In genomic region chr5:151408124-151408900, GRCm38 (mm10) we compare ENCODE assay signal across 23 mouse cellular contexts. TPM values are rescaled to one million over a fixed set of nuclear protein-coding genes. Genes with fewer than 3 reads are reported as not detected.
A peak's percentile ranks its signal among the peaks of the same experiment; 100 is the strongest.
DNase-seq lines count a peak whose midpoint lies in the region; ATAC-seq and TF ChIP-seq lines count a peak whose summit lies in the region.
"Had no signal": no experiment of that assay in that cellular context is flagged by ENCODE, and none has a peak within 500 bp of the region (broad histone marks: within the 10 kb centered on the region; RNA-seq: fewer than 3 reads in every experiment).

No protein-coding gene starts in this region.

- H3K36me3 ChIP-seq in kidney, embryonic 16.5 days (ENCODE audit: insufficient read depth, low read length), result no peaks in the 10 kb centered on the region
- no peaks in the 10 kb centered on the region for H3K36me3 ChIP-seq in kidney, adult 2 months (ENCODE audit: control insufficient read depth, insufficient read depth, low read length)
- no peaks in the 10 kb centered on the region for H3K36me3 ChIP-seq in midbrain, embryonic 13.5 days
- H3K36me3 ChIP-seq in midbrain, embryonic 15.5 days (replicated peaks), result no peaks in the 10 kb centered on the region
- H3K36me3 ChIP-seq in stomach, embryonic 16.5 days (ENCODE audit: control insufficient read depth, insufficient read depth, low read length), result no peaks in the 10 kb centered on the region
- H3K36me3 ChIP-seq in thymus, adult 2 months (ENCODE audit: control insufficient read depth, insufficient read depth, low read length), result no peaks in the 10 kb centered on the region
- H3K36me3 ChIP-seq: embryonic facial prominence, embryonic 13.5 days; heart, embryonic 13.5 days; hindbrain, embryonic 15.5 days had no signal

- no peak for DNase-seq in kidney, adult 2 months
- DNase-seq in R1 (ENCODE audit: low read depth, low spot score), result peak; percentile 72
- DNase-seq in thymus, adult 2 months, result no peak
- DNase-seq: adrenal gland, postnatal 25 days; B cell, adult 2 months; cerebellum, adult 11 months; cerebellum, postnatal 10 days; gastrocnemius, postnatal 14 days; heart, adult 18-20 months; kidney, adult 18-20 months; lung, adult 18-20 months; lung, postnatal 14 days had no signal

- peaks cover 12% of the 10 kb centered on the region for H3K4me1 ChIP-seq in kidney, embryonic 16.5 days (ENCODE audit: insufficient read depth, low read length)
- H3K4me1 ChIP-seq in kidney, adult 2 months (ENCODE audit: control insufficient read depth, insufficient read depth, low read length), result no peaks in the 10 kb centered on the region
- H3K4me1 ChIP-seq in midbrain, embryonic 13.5 days (replicated peaks), result peaks cover 33% of the 10 kb centered on the region
- H3K4me1 ChIP-seq in midbrain, embryonic 15.5 days, result peaks cover 24% of the 10 kb centered on the region
- peaks cover 14% of the 10 kb centered on the region; the same call in 1 of the 2 replicates for H3K4me1 ChIP-seq in stomach, embryonic 16.5 days (ENCODE audit: control insufficient read depth, insufficient read depth, low read length)
- H3K4me1 ChIP-seq in thymus, adult 2 months (replicated peaks; ENCODE audit: control insufficient read depth, insufficient read depth, low read length), result no peaks in the 10 kb centered on the region

- H3K4me2 ChIP-seq in kidney, embryonic 16.5 days (replicated peaks; ENCODE audit: low read depth, low read length), result no peak overlapping the region
- no peak overlapping the region for H3K4me2 ChIP-seq in midbrain, embryonic 13.5 days (replicated peaks)
- no peak overlapping the region for H3K4me2 ChIP-seq in midbrain, embryonic 15.5 days
- H3K4me2 ChIP-seq in stomach, embryonic 16.5 days (ENCODE audit: low read depth, low read length), result no peak overlapping the region
- H3K4me2 ChIP-seq: embryonic facial prominence, embryonic 13.5 days; heart, embryonic 13.5 days; hindbrain, embryonic 15.5 days had no signal

- 45% methylated on average over 7 of the region's 7 CpGs for WGBS in kidney, embryonic 16.5 days
- WGBS in kidney, adult 2 months, result 35% methylated on average over 7 of the region's 7 CpGs
- WGBS in midbrain, embryonic 13.5 days, result 15% methylated on average over 7 of the region's 7 CpGs
- 17% methylated on average over 7 of the region's 7 CpGs for WGBS in midbrain, embryonic 15.5 days
- WGBS in stomach, embryonic 16.5 days, result 49% methylated on average over 7 of the region's 7 CpGs
- WGBS in thymus, adult 2 months, result 88% methylated on average over 7 of the region's 7 CpGs

- no peaks in the 10 kb centered on the region for H3K9me3 ChIP-seq in kidney, embryonic 16.5 days (ENCODE audit: low read length)
- no peaks in the 10 kb centered on the region for H3K9me3 ChIP-seq in midbrain, embryonic 13.5 days
- H3K9me3 ChIP-seq in midbrain, embryonic 15.5 days, result no peaks in the 10 kb centered on the region
- H3K9me3 ChIP-seq in stomach, embryonic 16.5 days (replicated peaks; ENCODE audit: control insufficient read depth, low read length), result no peaks in the 10 kb centered on the region
- H3K9me3 ChIP-seq: embryonic facial prominence, embryonic 13.5 days; heart, embryonic 13.5 days; hindbrain, embryonic 15.5 days had no signal

- H3K27ac ChIP-seq in kidney, embryonic 16.5 days (ENCODE audit: low read length), result peak overlapping the region; percentile 76
- no peak overlapping the region for H3K27ac ChIP-seq in kidney, adult 2 months (ENCODE audit: insufficient read depth, low read depth, low read length)
- H3K27ac ChIP-seq in midbrain, embryonic 13.5 days, result peak overlapping the region; percentile 37; the same call in 1 of the 2 replicates
- H3K27ac ChIP-seq in midbrain, embryonic 15.5 days, result no peak overlapping the region
- H3K27ac ChIP-seq in stomach, embryonic 16.5 days (ENCODE audit: low read length), result peak overlapping the region; percentile 60; the same call in 1 of the 2 replicates
- H3K27ac ChIP-seq in thymus, adult 2 months (ENCODE audit: control insufficient read depth, insufficient read depth, low read length), result no peak overlapping the region
- H3K27ac ChIP-seq: embryonic facial prominence, embryonic 13.5 days; heart, embryonic 13.5 days; hindbrain, embryonic 15.5 days had no signal

- no peak for TF ChIP-seq POLR2A in kidney, adult 2 months (IDR thresholded peaks at IDR 0.05; ENCODE audit: low read depth, low read length)
- no peak for TF ChIP-seq POLR2A in thymus, adult 2 months (IDR thresholded peaks at IDR 0.05; ENCODE audit: control insufficient read depth, extremely low read depth, insufficient read depth, low read length, poor library complexity)

- H3K27me3 ChIP-seq in kidney, embryonic 16.5 days (ENCODE audit: insufficient read depth, low read length), result no peaks in the 10 kb centered on the region
- H3K27me3 ChIP-seq in kidney, adult 2 months (replicated peaks; ENCODE audit: control insufficient read depth, insufficient read depth, low read length), result no peaks in the 10 kb centered on the region
- no peaks in the 10 kb centered on the region for H3K27me3 ChIP-seq in midbrain, embryonic 13.5 days
- H3K27me3 ChIP-seq in midbrain, embryonic 15.5 days (replicated peaks), result no peaks in the 10 kb centered on the region
- no peaks in the 10 kb centered on the region for H3K27me3 ChIP-seq in stomach, embryonic 16.5 days (ENCODE audit: control insufficient read depth, insufficient read depth, low read length)
- no peaks in the 10 kb centered on the region for H3K27me3 ChIP-seq in thymus, adult 2 months (ENCODE audit: control insufficient read depth, insufficient read depth, low read length)
- H3K27me3 ChIP-seq: embryonic facial prominence, embryonic 13.5 days; heart, embryonic 13.5 days; hindbrain, embryonic 15.5 days had no signal

- no peak for TF ChIP-seq CTCF in kidney, adult 2 months (conservative IDR thresholded peaks at IDR 0.05; ENCODE audit: insufficient read depth, insufficient read length, low read depth, low read length)
- no peak for TF ChIP-seq CTCF in thymus, adult 2 months (IDR thresholded peaks at IDR 0.05; ENCODE audit: borderline replicate concordance, control insufficient read depth, extremely low read depth, insufficient read depth, low read length, poor library complexity)

- ATAC-seq in kidney, embryonic 16.5 days (ENCODE audit: low FRiP score, low TSS enrichment), result peak; percentile 67; the same call in 1 of the 2 replicates
- ATAC-seq in midbrain, embryonic 13.5 days, result peak; percentile 38; the same call in 1 of the 2 replicates
- no peak for ATAC-seq in midbrain, embryonic 15.5 days (replicated peaks)
- ATAC-seq in stomach, embryonic 16.5 days (ENCODE audit: insufficient read depth, low FRiP score), result no peak
- ATAC-seq: activated CD4-positive, CD25-positive, alpha-beta regulatory T cell, adult 4 months had no signal

- H3K4me3 ChIP-seq in kidney, embryonic 16.5 days (ENCODE audit: low read length), result no peak overlapping the region
- H3K4me3 ChIP-seq in kidney, adult 2 months (ENCODE audit: insufficient read depth, low read depth, low read length), result no peak overlapping the region
- H3K4me3 ChIP-seq in midbrain, embryonic 13.5 days (replicated peaks), result no peak overlapping the region
- no peak overlapping the region for H3K4me3 ChIP-seq in midbrain, embryonic 15.5 days
- H3K4me3 ChIP-seq in stomach, embryonic 16.5 days (replicated peaks; ENCODE audit: low read length), result no peak overlapping the region
- no peak overlapping the region for H3K4me3 ChIP-seq in thymus, adult 2 months (ENCODE audit: control insufficient read depth, insufficient read depth, low read length)
- H3K4me3 ChIP-seq: embryonic facial prominence, embryonic 13.5 days; heart, embryonic 13.5 days; hindbrain, embryonic 15.5 days; myocyte had no signal

- H3K9ac ChIP-seq in kidney, embryonic 16.5 days (replicated peaks; ENCODE audit: low read length), result no peak overlapping the region
- no peak overlapping the region for H3K9ac ChIP-seq in midbrain, embryonic 13.5 days (replicated peaks)
- H3K9ac ChIP-seq in midbrain, embryonic 15.5 days, result no peak overlapping the region
- no peak overlapping the region for H3K9ac ChIP-seq in stomach, embryonic 16.5 days (ENCODE audit: low read length)
- H3K9ac ChIP-seq: embryonic facial prominence, embryonic 13.5 days; heart, embryonic 13.5 days; hindbrain, embryonic 15.5 days had no signal

RNA-seq across cellular contexts. Expression of gene Gm42906, which starts 19.7 kb away (rescaled TPM):
- not detected in 2 replicates for polyA plus RNA-seq in kidney, embryonic 16.5 days (2015; fragmentation: Nextera tagmentation; extraction: Ambion mirVana)
- polyA plus RNA-seq in kidney, adult 2 months (2012; rRNA removed), result not detected in 2 replicates
- polyA plus RNA-seq in midbrain, embryonic 13.5 days (2015; fragmentation: Nextera tagmentation; extraction: Ambion mirVana), result not detected in 2 replicates
- not detected in 2 replicates for polyA plus RNA-seq in midbrain, embryonic 15.5 days (2015; fragmentation: Nextera tagmentation; extraction: Ambion mirVana)
- not detected in 2 replicates for polyA plus RNA-seq in stomach, embryonic 16.5 days (2015; fragmentation: Nextera tagmentation; extraction: Ambion mirVana)
- not detected in 2 replicates for polyA plus RNA-seq in thymus, adult 2 months (2012; rRNA removed)
- polyA plus RNA-seq: activated CD4-positive, CD25-positive, alpha-beta regulatory T cell, adult 4 months; embryonic facial prominence, embryonic 13.5 days; forebrain, embryonic 14.5 days; heart, embryonic 13.5 days; hindbrain, embryonic 15.5 days; limb, embryonic 11.5 days; myocyte had no signal

Comparison
In these comparisons a context has a peak if more than half of its experiments do, and no peak if none do; other contexts are left out.
1. ATAC-seq: peak in kidney, embryonic 16.5 days (single experiment) and midbrain, embryonic 13.5 days (single experiment); none in midbrain, embryonic 15.5 days (single experiment) and stomach, embryonic 16.5 days (single experiment).
2. H3K27ac ChIP-seq: peak in kidney, embryonic 16.5 days (single experiment), midbrain, embryonic 13.5 days (single experiment) and stomach, embryonic 16.5 days (single experiment); none in kidney, adult 2 months (single experiment), midbrain, embryonic 15.5 days (single experiment) and thymus, adult 2 months (single experiment).